Mouse (Mus musculus): Measurements from ENCODE around the gene Nt5dc1. TPM values are rescaled to one million over a fixed set of nuclear protein-coding genes. Genes with fewer than 3 reads are reported as not detected.
"Not testable (repeated sequence)": the region's sequence is repeated elsewhere in the genome, so short reads cannot be mapped to it uniquely, and the experiment has no call there.

The Nt5dc1 gene
- total RNA-seq (2021) = 22.5 and 27.9 TPM in 2 replicates
- long read RNA-seq, transcript Nt5dc1-201 (12 exons, 2,743 nt) = major isoform, 20 of 31 reads
- long read RNA-seq, transcript Nt5dc1-203 (12 exons, 2,727 nt) = minor isoform, 7 of 31 reads
- long read RNA-seq, partial matches to known transcripts = 0 of 31 reads
- long read RNA-seq, other reads (novel, unspliced or antisense) = 3 of 31 reads

DNA sequence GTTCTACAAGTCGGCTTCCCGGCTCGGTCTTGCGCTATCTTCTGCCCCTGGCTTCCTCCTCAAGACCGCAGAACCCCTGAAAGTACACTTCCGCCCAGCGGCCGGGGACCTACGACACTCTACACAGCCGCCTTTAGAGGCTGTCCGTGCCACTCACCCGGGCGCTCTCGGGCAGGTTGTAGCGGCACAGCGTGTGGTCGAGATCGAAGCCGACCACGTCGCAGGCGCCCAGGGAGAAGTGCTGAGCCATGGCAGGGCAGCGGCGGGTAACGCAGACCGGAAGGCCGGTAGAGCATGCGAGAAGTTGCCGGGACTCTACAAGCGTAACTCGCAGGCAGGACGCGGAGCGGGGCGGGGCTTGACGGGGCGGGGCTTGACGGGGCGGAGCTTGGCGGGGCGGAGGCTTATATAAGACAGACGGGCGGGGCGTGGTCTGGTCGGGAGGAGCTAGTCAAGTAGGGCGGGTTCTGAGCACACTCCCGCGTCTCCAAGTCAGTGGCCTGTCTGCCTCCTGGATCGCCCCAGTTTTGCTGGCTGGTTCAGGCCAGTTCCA, at the start of gene Nt5dc1:
Nt5dc1 (minus strand) TSS at position 349 of the 553 bp plus-strand sequence.
- peak; percentile 97 for DNase-seq

DNA sequence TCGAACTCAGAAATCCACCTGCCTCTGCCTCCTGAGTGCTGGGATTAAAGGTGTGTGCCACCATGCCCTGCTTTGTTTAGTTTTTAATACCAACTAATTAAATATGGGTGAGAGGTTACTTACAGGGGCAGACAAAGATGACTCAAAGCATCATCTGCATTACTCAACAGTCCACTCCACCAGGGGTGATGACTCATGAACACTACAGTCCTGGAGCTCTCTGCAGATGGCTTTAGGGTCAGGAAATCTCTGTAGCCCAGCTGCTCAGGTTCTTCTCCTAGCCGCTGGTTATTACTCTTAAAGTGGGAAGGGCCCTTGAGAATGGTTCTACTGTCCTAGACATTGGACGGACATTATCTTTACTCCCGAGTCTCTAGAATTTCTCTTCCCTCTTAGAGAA, 46.0 kb upstream of the Nt5dc1 start:
- DNase-seq = no peak

DNA sequence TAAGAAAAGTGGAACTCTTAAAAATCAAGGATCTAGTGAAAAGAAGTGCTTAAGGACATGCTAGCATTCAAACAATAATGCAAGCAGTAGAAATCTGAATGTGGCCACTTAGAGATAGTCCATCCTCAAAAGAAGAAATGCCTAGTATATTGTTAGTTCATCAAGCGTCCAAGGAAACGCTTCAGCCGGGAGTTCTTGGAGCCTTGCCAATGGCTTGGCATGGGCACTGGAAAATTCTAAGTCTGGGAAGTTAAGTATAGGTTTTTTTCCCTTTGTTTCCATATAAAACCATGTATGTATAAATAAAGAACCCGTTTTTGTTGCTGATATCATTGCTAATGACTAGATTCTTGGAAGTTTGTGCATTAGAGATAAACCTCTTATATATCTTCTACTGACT, 43.1 kb upstream of the Nt5dc1 start:
- peak; percentile 30 for DNase-seq

DNA sequence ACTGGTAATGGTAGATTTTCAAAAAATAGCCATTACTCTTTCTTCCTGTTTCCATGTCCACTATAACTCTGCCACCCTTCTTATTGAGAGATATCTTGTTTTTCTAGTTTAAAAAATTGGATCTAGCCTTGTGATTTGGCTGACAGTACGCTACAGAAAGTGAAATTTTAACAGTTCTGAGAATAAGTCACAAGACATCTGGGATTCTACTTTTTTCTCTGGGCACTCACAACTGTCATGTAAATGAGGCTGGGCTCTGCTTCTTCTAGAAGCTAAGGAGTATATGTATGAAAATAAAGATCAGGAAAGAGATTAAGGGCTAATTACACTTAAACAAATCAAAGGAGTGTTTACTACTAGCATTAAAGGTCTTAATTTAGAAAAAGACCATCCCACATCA, 31.1 kb upstream of the Nt5dc1 start:
- no peak for DNase-seq

DNA sequence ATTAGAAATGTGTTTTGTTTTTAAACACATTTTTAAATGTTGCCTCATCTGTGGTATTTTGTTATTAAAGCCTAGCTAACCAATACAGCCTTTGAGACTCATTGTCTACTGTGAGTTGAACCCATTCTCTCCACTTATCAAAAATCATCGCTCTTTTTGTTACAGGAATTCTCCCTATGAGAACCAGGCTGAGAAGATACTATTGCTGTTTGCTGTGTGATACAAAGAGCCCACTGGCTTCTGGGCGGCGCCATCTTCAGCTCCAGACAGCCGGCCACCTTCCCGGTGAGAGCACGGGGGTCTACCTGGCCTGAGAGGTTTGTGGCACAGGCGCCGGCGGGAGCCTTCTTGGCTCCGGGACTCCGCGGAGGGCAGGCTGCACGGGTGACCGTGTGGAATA, 15.8 kb upstream of the Nt5dc1 start:
- not testable (repeated sequence) for DNase-seq

DNA sequence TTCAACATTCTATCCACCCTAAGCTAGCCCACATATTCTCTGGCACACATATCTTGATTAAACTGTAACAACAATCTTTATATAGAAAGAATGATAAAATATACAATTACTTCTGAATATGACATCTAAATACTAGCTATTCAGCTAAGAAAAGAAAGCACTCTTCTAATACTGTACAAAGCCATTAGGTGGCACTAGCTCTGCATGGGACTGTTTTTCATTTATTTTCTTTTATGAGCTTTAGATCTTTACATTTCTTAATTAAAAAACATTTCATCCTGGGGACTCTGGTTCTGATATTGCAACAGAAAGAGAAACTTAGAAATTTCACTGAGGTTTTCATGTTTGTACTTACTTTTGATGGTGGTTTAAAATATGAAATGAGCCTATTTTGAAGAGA, 13.4 kb upstream of the Nt5dc1 start:
- DNase-seq = no peak

DNA sequence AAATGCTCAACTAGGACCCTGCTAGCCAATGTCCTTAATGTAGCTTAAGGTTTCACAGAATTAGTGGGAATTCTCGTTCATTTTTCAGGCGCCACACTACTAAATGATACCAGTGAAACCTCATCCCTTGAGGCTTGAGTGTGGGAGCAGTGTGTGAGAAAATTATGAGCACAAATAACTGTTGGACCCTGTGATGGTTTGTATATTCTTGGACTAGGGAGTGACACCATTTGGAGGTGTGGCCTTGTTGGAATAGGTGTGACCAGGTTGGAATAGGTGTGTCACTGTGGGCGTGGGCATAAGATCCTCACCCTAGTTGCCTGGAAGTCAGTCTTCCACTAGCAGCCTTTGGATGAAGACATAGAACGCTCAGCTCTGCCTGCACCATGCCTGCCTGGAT, 442 bp upstream of the Nt5dc1 start:
- not testable (repeated sequence) for DNase-seq

DNA sequence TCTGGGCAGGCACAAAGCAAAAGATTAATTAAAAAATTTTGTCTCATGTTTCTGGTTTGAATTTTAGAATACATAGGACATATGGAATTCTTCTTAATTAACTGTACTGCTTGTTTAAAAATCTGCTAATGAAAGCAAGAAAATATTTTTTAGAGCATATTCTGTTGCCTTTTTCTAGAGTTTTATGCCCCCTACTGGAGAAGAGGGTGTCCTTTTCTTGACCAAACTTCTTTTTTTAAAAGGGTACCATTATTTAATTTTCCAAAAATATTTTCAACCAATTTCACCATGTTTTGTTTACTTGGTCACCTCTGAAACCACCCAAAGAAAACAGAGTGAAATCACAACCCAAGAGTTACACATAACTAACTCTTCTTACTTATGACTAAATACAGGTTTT, 19.1 kb downstream of the Nt5dc1 start:
- DNase-seq = no peak

DNA sequence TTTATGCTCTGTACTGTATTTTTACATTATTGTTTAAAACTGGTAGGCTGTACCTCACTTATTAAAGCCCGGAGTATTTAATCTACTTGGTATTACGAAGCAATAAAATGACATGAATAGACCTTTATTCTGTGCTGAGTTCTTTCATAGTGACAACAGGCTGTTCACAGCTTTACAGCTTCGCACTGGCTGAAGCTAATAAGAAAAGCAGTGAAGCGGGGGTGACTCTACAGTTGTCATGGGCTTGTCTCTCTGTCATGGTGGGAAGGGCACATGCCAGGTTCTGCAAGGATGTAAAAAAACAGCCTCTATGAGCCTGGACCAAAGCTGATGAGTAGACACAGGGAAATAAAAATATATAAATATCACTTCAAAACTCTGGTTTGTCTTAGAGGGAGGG, 21.4 kb downstream of the Nt5dc1 start:
- DNase-seq = no peak

DNA sequence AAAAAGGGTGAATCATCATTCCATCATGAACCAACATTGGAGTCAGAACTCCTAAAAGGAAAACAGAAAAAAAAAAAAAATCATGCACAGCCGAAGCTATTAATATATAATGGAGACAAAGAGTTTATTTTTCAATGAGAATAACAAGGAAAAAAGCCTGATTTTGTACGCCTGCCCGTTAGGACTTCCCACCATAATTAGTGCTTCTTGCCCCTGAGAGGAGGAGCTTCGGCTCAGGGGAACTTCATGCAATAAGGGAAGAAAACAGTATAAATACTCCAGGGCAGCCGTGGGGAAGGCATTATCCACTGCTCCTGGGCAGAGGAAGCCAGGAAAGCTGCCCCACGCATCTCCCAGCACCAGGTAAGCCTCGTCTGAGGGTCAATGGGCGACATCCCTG, 28.7 kb downstream of the Nt5dc1 start, which contains the start of gene Col10a1:
Col10a1 (plus strand) TSS at position 301 of the 400 bp plus-strand sequence.
- no peak for DNase-seq

DNA sequence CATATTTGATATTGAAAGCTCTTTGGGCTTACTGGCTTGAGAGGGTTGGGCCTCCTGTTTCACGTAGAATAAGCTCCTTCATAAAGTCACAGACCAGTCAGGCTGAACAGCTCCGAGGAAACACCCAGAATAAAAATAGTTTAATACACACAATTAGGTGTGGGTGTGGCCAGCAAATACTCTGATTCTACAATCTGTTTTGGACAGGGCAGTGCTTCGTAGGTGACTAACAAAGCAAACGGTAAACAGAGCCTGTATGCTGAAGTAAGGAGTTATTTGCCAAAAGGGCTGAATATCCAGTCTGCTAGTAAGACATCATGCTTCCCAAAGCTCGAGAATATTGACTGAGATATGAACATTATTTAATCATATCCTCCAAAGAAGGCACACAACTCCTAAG, 32.7 kb downstream of the Nt5dc1 start:
- DNase-seq = no peak

DNA sequence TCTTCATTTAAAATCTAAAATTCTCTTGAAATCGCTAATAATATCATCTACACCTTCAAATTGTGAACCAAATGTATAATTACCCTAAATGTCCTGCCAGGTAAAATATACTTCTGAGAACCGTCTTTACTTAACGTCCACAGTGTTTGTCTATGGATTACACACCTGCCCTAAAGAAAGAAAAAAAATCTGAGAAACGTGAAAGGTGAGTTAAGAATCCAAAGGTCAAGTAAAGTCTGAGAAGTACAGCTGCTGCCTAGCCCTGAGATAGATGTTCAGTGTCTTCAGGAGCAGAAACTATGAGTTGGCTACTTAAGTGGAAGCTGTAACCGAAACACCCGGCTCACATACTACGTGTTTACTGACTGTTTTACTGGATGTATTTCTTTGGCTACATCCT, 45.0 kb downstream of the Nt5dc1 start:
- DNase-seq = no peak

DNA sequence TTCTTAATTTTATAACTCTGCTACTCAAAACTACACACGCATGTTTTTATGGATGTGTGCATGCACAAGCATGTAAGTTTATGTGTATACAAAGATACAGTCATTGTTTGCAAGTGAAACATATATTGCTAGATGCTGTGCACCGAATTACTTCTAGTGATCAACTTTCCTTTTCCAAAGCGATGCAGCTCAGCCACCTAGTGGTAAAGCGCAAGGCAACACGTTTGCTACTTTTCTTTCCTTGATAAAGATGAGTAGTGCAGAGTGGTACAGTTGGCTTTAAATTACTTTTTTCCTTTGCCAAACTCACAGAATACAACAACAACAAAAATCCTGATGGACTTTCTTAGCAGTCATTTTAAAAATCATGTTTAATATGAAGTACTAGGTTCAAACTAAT, 50.2 kb downstream of the Nt5dc1 start:
- DNase-seq = no peak

DNA sequence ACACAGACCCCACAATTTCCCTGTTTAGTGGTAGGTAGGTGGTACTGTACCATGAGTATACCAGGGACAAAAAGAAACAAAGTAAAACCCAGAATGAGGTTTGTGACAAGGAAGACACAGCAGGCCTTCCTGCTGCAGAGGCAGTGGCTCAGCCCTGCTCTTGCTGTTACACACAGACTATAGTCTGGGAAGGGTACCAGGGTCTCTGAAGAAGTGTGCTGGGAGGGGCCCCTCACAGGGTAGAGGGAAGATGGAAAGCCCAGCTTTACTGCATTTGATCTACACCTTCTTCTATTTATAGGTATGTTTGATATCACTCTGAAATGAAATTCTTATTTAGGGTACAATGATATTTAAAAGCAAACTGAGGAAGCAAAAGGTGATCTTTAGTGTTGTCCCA, 54.6 kb downstream of the Nt5dc1 start:
- DNase-seq = no peak

DNA sequence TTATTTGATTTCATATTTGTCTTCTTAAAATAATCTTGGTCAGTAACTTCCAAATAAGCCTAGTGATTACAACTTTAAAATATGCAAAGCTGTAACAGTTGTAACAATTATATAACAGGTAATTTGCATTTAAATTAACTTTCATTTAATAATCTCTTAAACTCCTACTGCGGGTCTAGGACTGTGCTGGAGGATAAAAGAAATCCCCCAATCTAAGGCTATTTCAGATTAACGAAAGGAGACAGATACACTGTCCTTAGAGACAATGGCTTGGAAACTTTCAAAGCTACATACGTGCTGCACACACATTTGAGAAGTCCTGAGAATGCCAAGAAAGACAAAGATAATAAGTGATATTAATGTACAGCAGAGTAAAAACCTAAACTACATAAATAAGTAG, 60.1 kb downstream of the Nt5dc1 start:
- no peak for DNase-seq

DNA sequence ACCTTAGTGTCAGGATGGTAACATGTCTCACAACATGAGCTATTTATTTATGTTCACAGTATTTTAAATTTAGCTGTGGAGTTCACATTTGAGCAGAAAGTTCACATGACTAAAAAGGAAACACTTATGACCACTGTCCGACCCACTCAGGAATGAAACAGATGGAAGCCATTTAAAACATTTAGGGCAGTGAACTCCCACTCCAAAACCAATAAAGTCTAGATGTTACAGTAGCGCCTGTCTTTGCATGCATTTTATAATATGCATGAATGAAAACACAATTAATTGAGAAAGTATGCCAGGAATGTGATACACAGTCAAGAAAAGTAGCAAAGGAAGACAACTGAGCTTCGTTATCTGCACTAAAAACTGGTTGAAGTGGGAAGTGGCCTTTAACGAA, 66.2 kb downstream of the Nt5dc1 start:
- DNase-seq = no peak

DNA sequence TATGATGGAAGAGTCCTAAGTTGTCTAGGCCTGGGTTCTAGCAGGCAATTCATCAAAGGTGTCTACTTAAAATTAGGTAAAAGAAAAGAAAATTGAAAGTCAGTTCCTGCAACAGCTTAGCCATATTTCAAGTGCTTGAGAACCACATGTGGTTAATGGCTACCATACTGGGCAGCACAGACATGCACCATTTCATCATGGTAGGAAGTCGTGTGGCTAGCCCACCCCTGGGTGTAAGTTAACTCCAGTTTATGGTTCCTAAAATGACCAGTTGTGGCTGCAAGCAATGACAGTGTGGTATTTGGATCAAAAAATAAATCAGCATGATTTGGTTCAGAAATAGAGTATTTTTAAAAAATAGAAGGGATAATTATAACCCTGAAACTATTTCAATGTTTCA, 76.5 kb downstream of the Nt5dc1 start:
- DNase-seq = no peak

DNA sequence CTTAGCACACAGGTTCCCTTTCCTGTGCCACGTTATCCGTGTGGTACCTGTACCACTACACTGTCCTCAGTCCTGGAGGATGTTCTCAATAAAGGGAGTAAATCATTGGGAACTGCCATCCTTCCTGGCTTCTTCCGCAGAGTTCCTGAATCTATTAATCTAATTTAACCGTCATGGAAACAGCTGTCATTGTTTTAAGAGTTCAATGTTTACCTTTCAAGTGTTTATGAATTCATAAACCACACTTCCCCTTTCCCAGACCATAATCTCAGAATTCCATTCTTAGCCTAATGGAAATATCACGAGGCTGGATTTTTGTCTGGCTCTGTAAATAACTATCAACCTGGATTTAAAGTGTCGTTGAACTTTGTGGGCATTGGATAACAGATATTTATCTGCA, 77.3 kb downstream of the Nt5dc1 start:
- no peak for DNase-seq

DNA sequence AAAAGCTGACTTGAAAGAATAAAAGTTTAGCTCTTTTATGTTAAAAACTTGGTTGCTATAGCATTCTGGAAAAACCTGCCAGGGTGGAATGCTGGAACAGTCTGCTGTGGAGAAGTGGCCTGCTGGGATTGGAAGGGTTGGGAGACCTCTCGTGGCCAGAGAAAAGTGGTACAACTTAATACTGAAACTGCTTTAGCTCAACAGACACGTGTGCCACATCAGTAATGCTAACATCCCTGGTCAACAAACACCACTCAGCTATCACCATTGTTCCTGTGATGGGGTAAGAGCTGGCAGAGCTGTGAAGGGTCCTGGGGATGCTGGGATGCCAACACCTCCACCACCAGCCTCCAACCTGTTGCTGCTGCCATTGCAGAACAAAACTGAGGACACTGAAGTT, 90.0 kb downstream of the Nt5dc1 start:
- DNase-seq = peak; percentile 26

DNA sequence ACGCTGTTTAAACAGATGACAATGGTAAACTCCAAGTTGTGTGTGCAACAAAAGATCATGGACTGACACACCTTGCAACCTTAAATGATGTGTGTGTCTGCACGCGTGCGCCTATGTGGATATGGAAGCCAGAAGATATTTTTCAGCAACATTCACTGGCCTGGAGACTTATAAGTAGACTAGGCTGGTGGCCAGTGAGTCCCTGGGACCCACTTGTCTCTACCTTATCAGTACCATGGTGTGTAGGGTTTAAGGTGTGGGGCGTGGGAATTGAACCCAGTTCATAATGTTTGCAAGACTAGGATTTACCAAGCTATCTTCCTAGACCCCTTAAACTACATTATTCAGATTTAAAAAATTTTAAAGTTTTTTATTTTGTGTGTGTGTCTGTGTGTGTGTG, 91.2 kb downstream of the Nt5dc1 start:
- no peak for DNase-seq

DNA sequence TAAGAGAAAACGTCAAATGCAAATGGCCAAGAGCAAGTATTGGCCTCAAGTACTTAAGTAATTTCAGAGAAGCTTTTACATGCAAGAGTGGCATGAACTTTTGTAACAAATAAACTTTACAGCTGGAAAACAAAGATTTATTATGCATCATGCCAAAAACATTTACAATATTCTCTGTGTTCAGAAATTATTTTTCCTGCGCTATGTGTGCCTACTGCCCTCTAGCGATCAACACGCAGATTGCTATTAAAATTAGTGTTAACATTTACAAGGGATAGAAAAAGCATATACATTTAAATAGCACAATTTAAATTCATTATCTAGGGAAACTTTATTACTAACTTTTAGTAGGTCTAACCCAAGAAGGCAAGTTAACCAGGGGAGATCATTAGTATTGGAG, 91.7 kb downstream of the Nt5dc1 start:
- no peak for DNase-seq

DNA sequence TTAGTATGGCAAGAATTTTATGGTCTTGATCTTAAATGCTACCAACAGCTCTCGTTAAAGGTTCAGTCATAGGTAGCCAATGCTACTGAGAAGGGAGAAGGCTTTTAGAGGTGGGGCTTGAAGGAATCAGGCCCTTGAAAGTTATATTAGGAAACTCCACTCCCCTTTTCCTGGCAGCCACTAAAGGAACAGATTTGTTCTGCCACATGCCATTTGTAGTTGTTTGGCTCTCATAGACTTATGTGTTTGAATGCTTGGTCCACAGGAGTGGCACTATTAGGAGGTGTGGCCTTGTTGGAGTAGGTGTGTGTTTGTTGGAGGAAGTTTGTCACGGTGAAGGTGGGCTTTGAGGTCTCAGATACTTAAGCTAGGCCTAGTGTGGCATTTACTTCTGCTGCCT, 97.5 kb downstream of the Nt5dc1 start:
- DNase-seq = no peak

DNA sequence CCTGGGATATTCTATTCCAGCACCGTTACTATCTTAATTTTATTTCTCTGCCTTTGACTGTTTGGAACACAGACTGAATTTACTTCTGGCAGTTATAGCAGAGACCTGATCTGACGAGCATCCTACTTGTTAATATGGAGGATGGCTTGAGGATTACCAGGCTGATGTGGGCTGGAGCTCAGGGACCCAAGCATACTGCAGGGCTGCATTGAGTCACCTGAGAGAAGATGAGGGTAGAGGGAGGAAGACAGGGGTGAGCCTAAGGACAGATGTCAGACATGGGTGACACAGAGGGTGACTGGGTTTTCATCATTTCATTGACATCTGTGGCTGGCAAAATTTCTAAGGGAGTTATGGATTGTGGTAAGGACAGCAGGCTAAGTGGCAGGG, 101.1 kb downstream of the Nt5dc1 start:
- DNase-seq = no peak

DNA sequence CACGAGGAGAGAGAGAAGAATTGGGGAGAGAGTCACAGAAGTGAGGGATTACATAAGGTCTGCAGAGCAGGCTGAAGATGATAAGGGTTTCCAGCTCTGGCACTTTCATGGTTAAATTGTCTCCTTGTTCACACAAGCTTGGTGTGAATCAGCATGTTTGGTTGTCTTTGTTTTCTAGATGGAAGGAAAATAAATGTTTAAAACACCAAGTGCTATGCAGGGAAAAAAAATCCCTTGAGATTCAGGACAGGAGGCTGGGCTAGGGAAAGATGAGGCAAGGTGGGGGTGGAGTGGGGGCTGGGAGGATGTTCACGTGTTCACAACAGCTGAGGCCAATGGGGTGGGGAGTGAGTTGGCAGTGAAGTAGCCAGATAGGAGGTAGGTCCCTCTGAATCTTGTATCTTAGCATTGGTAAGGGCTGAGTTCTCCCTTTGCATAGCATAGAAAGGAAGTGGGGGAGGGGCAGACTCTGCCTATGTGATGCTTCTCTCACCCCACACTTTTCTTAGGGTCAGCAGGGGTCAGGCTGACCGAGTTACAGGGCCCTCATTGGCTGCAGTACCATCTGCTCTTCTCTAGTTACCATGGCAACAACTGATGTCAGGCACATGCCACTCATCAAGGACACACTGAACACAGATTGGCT, 101.7 kb downstream of the Nt5dc1 start:
- DNase-seq = no peak

All from adrenal gland, postnatal 25 days (tissue).